Mouse (Mus musculus) left cerebral cortex, postnatal 4 days (tissue): ENCODE measurements around the gene Ccne1. TPM values are rescaled to one million over a fixed set of nuclear protein-coding genes. Genes with fewer than 3 reads are reported as not detected.

Source experiments
- DNase-seq: peaks from one replicate; pipeline ENCODE4 v3.0.0-alpha.2; 2022
- intact Hi-C: fragments of 180-260 bp; cut with DNase I; formaldehyde crosslinking; loops from one replicate; pipeline ENCODE4 v1.15.1; 2025
- total RNA-seq, 2 experiments: library from RNA; stranded (reverse); gene quantifications; 2 replicates each; pipeline ENCODE4 v1.2.3; 2021

The Ccne1 gene
- total RNA-seq, 2 experiments from 2014 or later, result 8.7 to 8.8 TPM

DNA sequence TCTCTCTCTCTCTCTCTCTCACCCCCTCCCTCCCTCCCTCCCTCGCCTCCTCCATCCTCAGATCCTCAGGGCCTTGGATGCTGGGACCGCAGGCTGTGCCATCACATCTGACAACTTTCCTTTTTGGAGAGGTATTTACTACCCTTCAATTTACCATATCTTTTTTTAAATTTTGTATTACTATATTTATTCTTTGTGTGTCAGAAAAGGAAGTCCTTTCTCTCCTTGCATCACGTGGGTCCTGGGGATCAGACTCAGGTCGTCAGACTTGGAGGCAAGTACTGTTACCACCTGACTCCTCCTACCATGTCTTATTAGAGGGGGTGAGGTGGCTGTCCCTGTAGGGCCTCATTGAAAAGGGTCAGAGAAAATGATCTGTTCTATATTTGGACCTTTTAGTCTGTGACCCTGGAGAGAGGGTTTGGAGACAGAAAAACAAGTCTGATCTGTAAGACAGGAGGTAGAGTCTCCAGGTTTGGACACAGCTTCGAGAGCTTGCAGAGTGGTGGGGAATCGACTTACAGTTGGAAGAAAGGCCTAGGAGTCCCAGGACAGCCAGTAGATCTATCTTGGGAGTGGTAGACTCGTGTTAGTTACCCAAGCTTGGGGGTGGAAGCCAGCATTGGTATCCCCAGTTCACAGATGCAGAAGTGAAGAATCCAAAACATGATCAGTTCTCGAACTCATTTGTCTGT is 47.6 kb downstream of the Ccne1 start:
- DNase-seq, result no peak
- intact Hi-C loops, result loop anchor here (5.0 kb wide), 1 partner anchor 103 kb away; no protein-coding TSS in a partner anchor

DNA sequence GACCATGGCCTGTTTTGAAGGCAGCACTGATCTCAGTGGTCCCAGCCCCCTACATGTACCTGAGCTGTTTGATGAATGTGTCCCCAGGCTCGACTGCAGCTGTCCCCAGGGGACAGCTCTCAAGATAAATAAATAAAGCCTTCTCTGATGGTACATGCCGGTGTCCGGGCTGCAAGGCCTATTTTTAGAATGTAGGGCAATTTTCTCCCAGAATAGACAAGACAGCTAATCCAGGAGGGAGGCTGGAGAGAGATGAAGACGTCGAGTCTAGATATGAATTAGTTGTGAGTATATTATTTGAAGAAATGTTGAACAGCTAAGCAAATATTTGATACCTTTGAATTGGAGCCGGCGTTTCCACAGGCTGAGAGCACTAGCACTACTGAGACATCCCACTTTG is 48.2 kb downstream of the Ccne1 start:
- intact Hi-C loops, result loop anchor here (5.0 kb wide), 1 partner anchor 103 kb away; no protein-coding TSS in a partner anchor

GRCm38 (mm10) chr7:38055996-38056395 is 51.3 kb downstream of the Ccne1 start:
- intact Hi-C loops, result loop anchor here (5.0 kb wide), 1 partner anchor 106 kb away; no protein-coding TSS in a partner anchor

More for the DNA sequence above, 48.2 kb downstream of the Ccne1 start:
- no peak for DNase-seq

GRCm38 (mm10) chr7:38054246-38054645 is 53.1 kb downstream of the Ccne1 start:
- intact Hi-C loops, result no loop called here
- DNase-seq, result peak; percentile 41

More at GRCm38 (mm10) chr7:38055996-38056395, 51.3 kb downstream of the Ccne1 start:
- DNase-seq, result no peak

Other genes with a start within 250 kb of the Ccne1 start
- 10 to 100 TPM; 39.7 to 45.7 TPM for gene Uri1, start 84.0 kb downstream of the Ccne1 start, total RNA-seq
- 10 to 100 TPM; 15.5 to 16.5 TPM for gene 1600014C10Rik, start 75.7 kb upstream of the Ccne1 start, total RNA-seq
- gene Plekhf1, start 120.5 kb upstream of the Ccne1 start, total RNA-seq, result under 1 TPM; 0.38 to 0.44 TPM
- gene Pop4, start 163.9 kb upstream of the Ccne1 start, total RNA-seq, result 10 to 100 TPM; 43.3 to 44.2 TPM